Mouse (Mus musculus): Measurements from ENCODE around the gene Myl3.

The Myl3 gene

GRCm38 (mm10) chr9:110732623-110733022 lies 9.0 kb upstream of the Myl3 start:
- DNase-seq, result no peak

GRCm38 (mm10) chr9:110733102-110733501 lies 8.6 kb upstream of the Myl3 start:
- no peak for DNase-seq

DNA sequence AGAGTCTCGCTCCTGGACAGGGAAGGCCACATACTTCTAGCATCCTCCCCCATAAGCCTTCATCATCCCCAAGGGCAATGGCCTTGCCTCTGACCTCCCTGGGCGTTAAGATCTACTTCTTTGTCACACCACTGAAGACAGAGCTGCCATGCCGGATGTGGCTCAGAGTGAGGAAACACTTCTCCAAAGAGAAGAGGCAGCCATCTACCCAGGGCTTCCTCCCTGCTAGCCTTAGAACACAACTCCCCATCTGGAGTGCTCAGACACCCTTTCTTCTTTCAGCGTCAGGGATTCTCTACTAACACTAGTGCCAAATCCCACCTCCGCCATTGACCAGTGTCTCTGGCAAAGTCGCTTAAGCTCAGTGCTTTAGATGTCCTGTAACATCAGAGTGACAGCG lies 7.5 kb upstream of the Myl3 start:
- DNase-seq, result no peak

GRCm38 (mm10) chr9:110736362-110736761 lies 5.3 kb upstream of the Myl3 start:
- no peak for DNase-seq

DNA sequence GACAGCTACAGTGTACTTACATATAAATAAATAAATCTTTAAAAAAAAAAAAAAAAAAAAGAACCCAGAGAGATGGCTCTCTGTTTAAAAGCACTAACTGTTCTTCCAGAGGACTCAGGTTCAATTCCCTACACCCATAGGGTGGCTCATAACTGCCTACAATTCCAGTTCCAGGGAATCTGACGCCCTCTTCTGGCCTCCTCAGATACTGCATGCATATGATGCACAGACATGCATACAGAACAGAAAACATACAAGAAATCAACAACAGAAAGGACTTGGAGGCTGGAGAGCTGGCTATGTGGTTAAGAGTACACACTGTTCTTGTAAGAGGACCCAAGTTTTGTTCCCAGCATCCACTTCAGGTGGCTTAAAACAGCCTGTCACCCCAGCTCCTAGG lies 3.6 kb upstream of the Myl3 start:
- no peak for DNase-seq

DNA sequence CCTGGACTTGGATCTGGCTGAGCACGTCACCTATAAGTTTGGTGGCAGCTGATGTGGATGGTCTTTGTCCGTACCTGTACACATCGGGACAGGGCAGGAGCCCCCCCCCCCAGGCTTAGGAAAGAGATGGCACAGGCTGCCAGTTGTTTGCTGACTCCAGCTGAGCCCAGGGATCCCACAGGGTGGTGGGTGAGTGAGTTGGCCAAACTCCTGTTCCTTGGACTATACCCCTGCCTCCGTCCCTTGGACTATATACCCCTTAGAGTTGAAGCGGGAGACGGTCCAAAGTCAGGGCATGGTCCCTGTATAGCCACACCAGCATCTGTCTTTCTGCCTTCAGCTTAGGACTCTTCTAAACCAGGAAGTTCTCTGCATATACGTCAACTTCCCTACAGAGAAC lies 1.7 kb upstream of the Myl3 start:
- no peak for DNase-seq

DNA sequence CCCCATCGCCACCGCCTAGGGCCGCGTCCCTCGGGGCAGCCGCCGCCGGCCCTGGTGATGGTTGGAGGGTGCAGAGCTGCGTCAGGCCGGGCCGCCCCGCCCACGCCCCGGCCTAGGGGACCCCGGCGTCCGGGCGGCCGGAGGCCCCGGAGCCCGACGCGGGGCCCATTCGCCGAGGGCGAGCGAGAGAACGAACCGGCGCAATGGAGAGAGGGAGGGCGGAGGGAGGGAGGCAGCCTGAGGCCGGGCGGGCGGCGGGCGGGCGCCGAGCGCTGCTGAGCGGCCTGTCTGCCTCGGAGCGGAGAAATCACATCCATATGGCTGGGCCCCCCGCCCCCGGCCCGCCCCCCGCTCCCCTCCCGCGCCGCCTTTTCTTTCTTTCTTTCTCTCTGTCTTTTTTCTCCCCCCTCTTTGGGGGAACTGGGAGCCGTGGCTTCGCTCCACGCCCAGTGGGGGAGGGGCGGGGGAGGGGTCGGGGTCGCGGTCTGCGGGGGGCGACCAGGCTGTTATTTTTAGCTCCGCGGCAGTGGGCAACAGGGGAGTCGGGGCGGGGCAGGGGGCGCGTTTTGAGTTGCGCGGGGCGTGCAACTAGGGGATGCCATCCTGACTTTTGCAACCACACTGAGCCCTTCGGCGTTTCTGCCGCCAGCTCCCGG lies 762 bp downstream of the Myl3 start:
- DNase-seq, result no peak

DNA sequence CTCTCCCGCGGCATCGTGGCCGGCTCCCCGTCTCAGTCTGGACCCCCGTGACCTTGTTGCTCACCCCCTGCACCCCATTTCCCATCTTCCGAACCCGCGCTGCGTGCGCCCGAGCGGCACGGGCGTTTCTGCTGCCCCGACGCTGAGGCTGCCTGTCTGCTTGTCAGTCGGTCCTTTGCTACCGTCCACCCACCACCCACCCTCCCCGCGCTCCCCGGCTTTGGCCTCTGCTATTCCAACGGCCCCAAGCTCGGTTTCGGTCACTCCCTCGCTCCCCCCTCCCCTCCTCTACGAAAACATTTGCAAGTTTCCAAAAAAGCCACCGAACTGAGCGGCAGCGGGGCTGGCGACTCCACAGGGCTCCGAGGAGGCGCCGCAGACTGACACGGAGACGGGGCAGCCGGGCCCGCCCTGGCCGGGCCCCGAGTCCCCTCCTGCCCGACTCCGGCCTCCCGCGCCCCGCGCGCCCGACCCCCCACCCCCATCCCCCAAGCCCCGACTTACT lies 1.3 kb downstream of the Myl3 start:
- no peak for DNase-seq

GRCm38 (mm10) chr9:110743456-110744323 lies 2.0 kb downstream of the Myl3 start:
- no peak for DNase-seq

GRCm38 (mm10) chr9:110745752-110746151 lies 4.1 kb downstream of the Myl3 start:
- no peak for DNase-seq

- no peak for DNase-seq
Observed at GRCm38 (mm10) chr9:110746238-110746637, 4.6 kb downstream of the Myl3 start.

DNA sequence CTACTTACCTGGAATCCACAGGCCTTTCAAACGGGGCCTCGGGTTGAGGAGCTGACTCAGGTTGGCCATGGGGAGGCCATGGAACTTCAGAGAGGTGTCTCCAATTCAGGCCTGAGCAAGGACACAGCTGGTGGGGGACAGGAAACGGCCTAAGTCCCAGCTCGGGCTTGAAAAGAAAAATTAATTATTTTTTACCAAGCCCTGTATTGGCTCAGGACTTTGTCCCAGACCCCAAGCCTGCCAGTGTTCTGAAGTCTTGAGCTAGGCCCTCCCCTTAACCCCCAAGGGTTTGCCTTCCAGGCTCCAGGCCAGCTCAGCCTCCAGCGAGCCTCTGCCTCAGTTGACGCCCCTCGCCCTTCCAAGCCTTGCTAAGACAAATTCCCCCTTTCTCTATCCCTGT lies 5.3 kb downstream of the Myl3 start, which contains the start of gene Pth1r:
Pth1r (minus strand) TSS at position 185 of the 400 bp plus-strand sequence.
- DNase-seq, result no peak

GRCm38 (mm10) chr9:110748451-110748850 lies 6.8 kb downstream of the Myl3 start:
- DNase-seq, result no peak

DNA sequence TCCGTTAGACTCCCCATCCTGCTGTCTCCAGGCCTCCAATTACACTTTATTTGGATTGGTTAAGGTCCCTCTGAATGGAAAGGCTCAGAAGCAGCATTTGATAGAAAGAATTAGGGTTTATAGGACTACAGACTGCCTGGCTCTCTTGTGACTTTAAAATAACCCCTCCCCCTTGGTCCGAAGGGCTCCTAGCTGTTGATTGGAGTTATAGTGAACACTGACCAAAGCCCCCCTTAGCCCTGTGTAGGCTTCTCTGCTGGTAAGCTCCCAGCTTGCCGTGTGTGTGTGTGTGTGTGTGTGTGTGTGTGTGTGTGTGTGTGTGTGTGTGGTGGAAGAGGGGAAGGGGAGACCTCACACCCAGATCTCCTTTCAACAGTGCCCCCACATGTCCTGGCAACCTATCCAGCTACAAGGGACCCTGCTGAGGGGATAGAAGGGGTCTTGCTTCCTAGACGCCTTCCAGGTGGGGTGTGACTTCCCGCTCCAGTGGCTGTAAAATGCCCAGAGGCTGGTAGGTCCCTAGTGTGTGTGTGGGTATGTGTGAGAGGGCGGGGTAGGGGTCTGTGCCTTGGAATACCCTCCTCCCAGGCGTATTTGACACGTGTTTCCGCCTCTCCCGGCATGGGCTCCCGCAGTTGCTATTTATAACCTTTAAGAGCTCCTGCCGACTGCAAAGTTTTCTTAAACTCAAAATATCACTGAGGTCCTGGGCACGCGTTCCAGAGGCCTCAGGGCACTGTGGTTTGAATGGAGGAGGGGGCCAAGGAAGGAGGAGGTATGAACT lies 8.9 kb downstream of the Myl3 start:
- DNase-seq, result no peak

DNA sequence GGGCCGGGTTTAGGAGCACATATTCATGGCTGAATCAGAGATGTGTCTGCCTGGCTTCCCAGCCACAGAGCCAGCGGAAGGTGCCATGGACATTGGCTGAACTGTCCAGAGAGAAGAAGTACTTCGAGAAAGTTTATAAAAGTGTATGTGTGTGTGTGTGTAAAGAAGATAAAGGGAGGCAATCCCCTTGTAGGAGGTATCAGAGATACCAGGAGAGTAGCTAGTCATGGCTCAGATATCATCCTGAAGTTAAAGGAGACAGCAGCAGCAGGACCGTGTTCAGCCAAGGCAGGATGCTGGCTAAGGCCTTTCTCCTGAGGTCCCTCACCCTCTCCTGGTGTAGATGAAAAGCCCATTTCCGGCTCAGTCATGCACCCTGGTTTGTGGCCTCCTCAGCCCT lies 9.8 kb downstream of the Myl3 start:
- DNase-seq, result no peak

DNA sequence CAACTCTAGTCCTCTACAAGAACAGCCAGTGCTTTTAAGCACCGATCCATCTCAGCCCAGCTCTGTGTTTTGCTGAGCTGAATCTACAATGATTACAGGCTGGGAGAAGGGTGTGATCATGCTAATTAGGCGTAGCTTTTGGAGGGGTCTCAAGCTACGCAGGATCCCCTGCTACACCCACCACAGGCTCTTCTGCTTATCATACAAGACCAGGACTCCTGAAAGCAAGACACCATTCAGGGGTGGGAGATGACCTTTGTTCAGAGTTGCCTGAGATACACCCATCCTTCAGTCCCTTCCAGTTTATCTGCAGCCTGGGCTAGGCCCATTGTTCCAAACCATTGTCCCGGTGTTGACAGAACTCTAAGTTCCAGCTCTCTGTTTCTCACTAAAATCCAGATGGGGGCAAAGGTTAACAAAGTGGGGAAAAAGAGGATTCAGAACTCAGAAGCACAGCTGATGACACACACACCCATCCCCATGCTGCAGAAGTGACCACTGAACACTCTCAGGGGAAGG lies 11.3 kb downstream of the Myl3 start:
- no peak for DNase-seq

DNA sequence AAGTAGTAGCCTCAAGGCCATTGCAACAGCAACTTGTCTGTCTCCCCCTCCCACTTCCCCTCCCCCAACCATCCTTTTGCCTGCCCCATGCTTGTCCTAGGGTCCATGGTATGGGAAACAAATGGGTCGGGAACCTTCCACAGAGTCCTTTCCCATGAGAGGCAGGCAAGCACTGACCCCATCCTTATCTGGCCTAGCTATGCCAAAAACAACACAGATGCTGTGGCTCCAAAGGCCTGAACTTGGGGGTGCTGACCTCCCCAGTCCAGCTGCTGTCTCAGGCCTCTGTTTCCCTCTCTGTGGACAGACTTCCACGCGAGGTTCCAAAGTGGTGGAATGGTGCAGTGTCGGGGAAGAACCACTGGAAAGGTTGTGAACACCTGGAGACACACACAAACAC lies 12.1 kb downstream of the Myl3 start:
- no peak for DNase-seq

- DNase-seq, result no peak
Observed at GRCm38 (mm10) chr9:110757816-110758215, 16.2 kb downstream of the Myl3 start.

DNA sequence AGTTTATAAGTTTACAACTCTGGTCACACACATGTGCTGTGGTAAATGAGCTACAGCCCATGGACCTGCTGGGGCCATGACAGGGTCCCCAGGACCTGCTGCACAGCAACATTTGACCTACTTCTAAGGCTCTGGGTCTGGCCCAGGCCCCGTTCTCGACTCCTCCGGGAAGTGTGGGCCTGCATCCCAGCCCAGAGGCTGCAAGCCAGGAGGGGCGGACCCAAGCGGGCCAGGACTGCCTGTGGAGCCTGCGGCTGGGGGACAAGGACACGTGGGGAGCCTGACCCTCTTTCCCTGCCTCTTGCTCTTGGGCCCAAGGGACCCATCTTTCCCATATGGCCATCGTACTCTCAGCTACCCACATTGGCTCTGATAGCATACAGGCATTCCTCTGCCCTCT lies 16.9 kb downstream of the Myl3 start:
- DNase-seq, result peak in 1 of 2 experiments; percentile 34

DNA sequence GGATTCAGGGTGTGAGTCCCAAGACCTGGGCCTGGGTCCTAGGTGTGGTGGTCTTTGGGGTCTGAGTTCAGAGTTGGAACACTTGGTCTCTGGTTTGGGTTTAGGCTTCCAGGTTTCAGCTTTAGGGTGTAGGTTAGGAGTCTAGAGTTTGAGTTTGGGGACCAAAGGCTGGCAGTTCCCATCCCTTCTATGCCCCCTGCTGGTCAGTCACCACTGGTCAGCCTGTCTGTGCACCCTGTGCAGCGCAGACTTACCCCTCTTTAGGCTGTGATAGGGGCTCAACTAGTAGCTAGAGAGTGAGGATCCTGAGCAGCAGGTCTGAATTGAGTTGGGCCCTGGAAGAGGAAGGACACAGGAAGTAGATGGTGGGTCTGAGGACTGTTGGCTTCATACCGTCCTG lies 17.6 kb downstream of the Myl3 start:
- DNase-seq, result no peak

DNA sequence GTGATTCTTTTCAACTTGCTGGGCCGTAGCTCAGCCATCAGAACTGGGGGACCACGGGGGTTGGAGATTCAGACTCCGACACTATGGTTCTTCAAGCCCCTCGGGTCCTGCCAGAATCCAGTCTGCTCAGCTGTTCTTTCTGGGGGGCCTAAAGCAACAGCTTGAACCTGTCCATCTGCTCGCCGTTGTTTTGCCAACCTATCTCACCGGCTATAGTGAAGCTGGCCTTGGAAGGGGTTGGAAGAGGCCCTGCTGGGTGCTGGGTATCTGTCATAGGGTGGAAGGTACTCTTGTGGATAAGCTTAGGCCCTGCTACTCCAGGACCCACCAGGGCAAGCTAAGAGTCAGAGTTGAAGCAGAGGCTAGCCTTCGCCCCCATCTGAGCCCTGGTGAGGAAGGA lies 19.2 kb downstream of the Myl3 start:
- DNase-seq, result no peak

- no peak for DNase-seq
Observed at GRCm38 (mm10) chr9:110762763-110763162, 21.1 kb downstream of the Myl3 start.

DNA sequence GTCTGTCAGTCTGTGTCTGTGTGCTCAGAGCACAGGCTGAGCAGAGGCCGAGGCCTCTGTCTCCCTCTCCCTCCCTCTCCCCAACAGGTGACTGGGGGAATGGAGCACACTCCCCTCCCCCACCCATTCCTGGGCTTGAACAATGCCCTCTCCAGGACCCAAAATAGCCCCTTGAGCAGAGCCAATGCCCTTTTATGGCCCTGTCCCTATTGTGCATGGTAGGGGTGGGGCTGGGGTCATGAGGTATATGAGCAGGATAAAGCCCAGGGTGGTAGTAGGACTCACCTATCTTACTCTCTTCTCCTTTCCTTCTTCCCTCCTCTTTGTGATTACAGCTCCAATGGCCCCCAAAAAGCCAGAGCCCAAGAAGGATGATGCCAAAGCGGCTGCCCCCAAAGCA lies 21.7 kb downstream of the Myl3 start:
- no peak for DNase-seq
